Mouse (Mus musculus) spleen, adult 2 months (tissue): ENCODE measurements around the gene Chpf. TPM values are rescaled to one million over a fixed set of nuclear protein-coding genes. Genes with fewer than 3 reads are reported as not detected.

Source experiments
- DNase-seq, 2 experiments: peaks; one replicate each; pipeline versions ENCODE4 v3.0.0 to v3.0.0-alpha.2; 2012 to 2021; ENCODE audit warnings: low spot score in 2 of 2, low read depth in 1 of 2
- H3K27ac ChIP-seq: fragments of 200-500 bp; 2 replicates; pipeline ENCODE4 v1.5.1; 2012; ENCODE audit warnings: low read length, inconsistent platforms; ENCODE audit not compliant: insufficient read depth
- H3K27me3 ChIP-seq: fragments of 200-500 bp; 2 replicates; pipeline ENCODE4 v1.6.1; 2012; ENCODE audit warnings: mild to moderate bottlenecking, moderate library complexity, low read length, inconsistent platforms; ENCODE audit not compliant: control insufficient read depth, insufficient read depth
- H3K36me3 ChIP-seq: fragments of 200-500 bp; 2 replicates; pipeline ENCODE4 v1.6.1; 2012; ENCODE audit warnings: mild to moderate bottlenecking, low read length, inconsistent platforms; ENCODE audit not compliant: control insufficient read depth, insufficient read depth
- H3K4me1 ChIP-seq: fragments of 200-500 bp; 2 replicates; pipeline ENCODE4 v1.6.1; 2011; ENCODE audit warnings: inconsistent platforms; ENCODE audit not compliant: control insufficient read depth, insufficient read depth, insufficient read length
- H3K4me3 ChIP-seq: fragments of 200-500 bp; 2 replicates; pipeline ENCODE4 v1.5.1; 2011; ENCODE audit warnings: mild to moderate bottlenecking, inconsistent platforms; ENCODE audit not compliant: insufficient read depth, insufficient read length; ENCODE audit errors: extremely low read depth
- CTCF ChIP-seq: fragments of 200-500 bp; IDR thresholded peaks from 2 replicates; pipeline ENCODE4 v1.5.1; 2011; ENCODE audit warnings: mild to moderate bottlenecking, inconsistent platforms; ENCODE audit not compliant: insufficient read depth, insufficient read length, insufficient replicate concordance; ENCODE audit errors: extremely low read depth
- POLR2A ChIP-seq: fragments of 200-500 bp; IDR thresholded peaks from 2 replicates; pipeline ENCODE4 v1.6.1; 2011; ENCODE audit warnings: low read depth, low read length, inconsistent platforms
- WGBS: fragments of 180-500 bp; shearing (Covaris S2); methylation state at CpG from one replicate; pipeline ENCODE4 v1.1.7; 2018; 5-methylcytosine and 5-hydroxymethylcytosine counted together
- polyA plus RNA-seq: library from polyadenylated mRNA; depleted of rRNA; stranded (reverse); fragments of >200 nt; gene quantifications from 2 replicates; pipeline ENCODE4 v1.2.3, GENCODE M21; 2012

Gene Chpf
- polyA plus RNA-seq, 1 experiment = 30.4 TPM

DNA sequence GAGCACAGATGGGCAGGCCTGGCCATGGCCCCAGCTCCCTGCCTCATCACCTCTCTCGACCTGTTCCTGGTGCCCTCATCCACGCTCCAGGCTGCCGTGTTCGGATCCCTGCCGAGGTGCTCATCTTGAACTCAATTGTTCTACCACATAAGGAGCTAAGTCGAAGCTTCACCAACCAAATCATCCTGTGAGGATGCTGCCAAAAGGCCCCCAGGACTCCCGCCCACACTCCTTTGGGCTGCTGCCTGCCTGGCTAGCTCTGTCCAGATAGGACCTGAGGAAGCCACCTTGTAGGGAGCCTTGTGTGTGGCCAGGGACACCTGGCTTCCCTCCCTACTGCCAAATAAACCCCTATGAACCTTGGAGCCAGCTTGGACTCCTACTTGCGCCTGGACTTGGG lies 36.3 kb downstream of the Chpf start:
- H3K4me1 ChIP-seq = peaks cover 6% of the 10 kb centered on the region
- peaks cover 6% of the 10 kb centered on the region for H3K27me3 ChIP-seq
- H3K27ac ChIP-seq = no peak overlapping the region
- H3K36me3 ChIP-seq = peaks cover 5% of the 10 kb centered on the region; the same call in 1 of the 2 replicates
- no peak for TF ChIP-seq CTCF
- no peak for TF ChIP-seq POLR2A
- 88% methylated on average over 8 of the region's 8 CpGs for WGBS
- no peak overlapping the region for H3K4me3 ChIP-seq
- no peak for DNase-seq

DNA sequence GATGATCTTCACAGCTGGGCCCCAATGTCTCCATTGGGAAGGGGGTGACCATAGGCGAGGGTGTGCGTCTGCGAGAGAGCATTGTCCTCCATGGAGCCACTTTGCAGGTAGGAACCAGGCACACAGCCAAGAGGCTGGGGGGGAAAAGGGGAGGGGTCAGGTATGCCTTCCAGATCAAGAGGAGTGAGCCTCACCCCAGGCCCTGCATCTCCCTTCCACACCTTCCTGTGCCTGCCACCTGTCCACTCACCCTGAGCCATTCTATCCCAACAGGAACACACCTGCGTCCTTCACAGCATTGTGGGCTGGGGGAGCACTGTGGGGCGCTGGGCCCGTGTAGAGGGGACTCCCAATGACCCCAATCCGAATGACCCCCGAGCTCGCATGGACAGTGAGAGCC lies 36.9 kb downstream of the Chpf start:
- H3K36me3 ChIP-seq = peaks cover 5% of the 10 kb centered on the region; the same call in 1 of the 2 replicates
- no peak overlapping the region for H3K27ac ChIP-seq
- peaks cover 2% of the 10 kb centered on the region; the same call in 1 of the 2 replicates for H3K4me1 ChIP-seq
- H3K27me3 ChIP-seq = peaks cover 6% of the 10 kb centered on the region
- WGBS = 87% methylated on average over 9 of the region's 9 CpGs
- H3K4me3 ChIP-seq = no peak overlapping the region
- no peak for DNase-seq
- no peak for TF ChIP-seq POLR2A
- TF ChIP-seq CTCF = no peak

DNA sequence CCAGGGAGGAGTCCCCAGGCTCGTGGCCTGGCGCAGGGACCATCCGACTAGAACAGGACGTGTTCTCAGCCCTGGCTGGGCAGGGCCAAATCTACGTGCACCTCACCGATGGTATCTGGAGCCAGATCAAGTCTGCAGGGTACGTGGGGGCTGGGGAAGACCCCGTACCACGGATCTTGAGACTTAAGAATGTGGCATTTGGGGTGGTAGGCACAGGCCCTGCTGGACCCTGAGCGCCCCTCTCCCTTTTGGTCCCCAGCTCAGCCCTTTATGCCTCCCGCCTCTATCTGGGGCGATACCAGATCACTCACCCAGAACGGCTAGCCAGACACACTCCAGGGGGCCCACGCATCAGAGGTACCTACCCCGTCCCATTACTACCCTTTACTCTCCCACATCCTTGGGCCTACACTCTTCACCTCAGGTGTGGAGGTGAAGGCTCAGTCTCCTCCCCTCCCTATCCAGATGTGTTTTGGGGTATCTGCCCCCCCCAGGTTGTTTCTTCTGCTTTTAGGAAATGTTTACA lies 37.6 kb downstream of the Chpf start:
- Histone ChIP-seq H3K27ac (no peak overlapping the region), H3K4me1 (peaks cover 3% of the 10 kb centered on the region; the same call in 1 of the 2 replicates), H3K36me3 (peaks cover 5% of the 10 kb centered on the region; the same call in 1 of the 2 replicates), H3K27me3 (peaks cover 2% of the 10 kb centered on the region; the same call in 1 of the 2 replicates), H3K4me3 (no peak overlapping the region)
- WGBS = 93% methylated on average over 15 of the region's 15 CpGs
- no peak for DNase-seq
- TF ChIP-seq POLR2A (no peak), CTCF (no peak)

DNA sequence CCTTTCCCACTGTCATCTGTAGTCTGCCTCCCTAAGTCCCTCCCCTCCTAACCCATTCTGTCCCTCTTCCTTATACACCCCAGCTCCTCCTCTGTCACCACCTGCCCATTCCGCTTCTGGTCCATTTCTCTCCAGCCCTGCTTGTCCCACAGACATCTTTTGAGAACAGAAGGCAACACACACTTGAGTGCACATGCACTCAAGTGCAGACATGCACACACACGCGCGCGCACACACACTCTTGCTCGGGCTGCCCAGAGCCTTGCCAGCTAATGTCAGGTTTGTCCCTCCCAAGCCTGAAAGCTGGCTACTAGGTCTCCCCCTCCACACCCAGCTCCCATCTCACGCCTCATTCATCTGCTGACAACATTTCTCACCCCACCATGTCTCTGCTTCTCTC lies 38.4 kb downstream of the Chpf start:
- DNase-seq = no peak
- Histone ChIP-seq H3K4me3 (no peak overlapping the region), H3K27me3 (no peaks in the 10 kb centered on the region), H3K4me1 (peaks cover 6% of the 10 kb centered on the region; the same call in 1 of the 2 replicates), H3K27ac (no peak overlapping the region), H3K36me3 (peaks cover 5% of the 10 kb centered on the region; the same call in 1 of the 2 replicates)
- WGBS = 93% methylated on average over 7 of the region's 7 CpGs
- TF ChIP-seq CTCF (no peak), POLR2A (no peak)

DNA sequence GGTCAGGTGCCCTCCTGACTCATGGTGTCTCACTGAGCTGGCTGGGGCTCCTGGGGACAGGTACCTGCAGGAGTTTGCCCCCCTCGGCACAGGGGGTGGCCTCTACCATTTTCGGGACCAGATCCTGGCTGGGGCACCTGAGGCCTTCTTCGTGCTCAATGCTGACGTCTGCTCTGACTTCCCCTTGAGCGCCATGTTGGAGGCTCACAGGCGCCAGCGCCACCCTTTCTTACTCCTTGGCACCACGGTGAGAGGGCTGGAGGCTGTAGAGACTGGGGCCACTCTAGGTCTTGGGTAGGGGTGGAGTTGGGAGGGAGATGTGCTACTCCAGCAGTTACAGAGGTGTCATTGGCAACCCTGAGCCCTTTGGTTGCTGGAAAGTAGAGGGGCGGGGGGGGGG lies 40.3 kb downstream of the Chpf start:
- Histone ChIP-seq H3K27me3 (no peaks in the 10 kb centered on the region), H3K36me3 (peaks cover 5% of the 10 kb centered on the region; the same call in 1 of the 2 replicates), H3K27ac (no peak overlapping the region), H3K4me3 (no peak overlapping the region), H3K4me1 (peaks cover 8% of the 10 kb centered on the region; the same call in 1 of the 2 replicates)
- 91% methylated on average over 9 of the region's 9 CpGs for WGBS
- no peak for DNase-seq
- no peak for TF ChIP-seq POLR2A

DNA sequence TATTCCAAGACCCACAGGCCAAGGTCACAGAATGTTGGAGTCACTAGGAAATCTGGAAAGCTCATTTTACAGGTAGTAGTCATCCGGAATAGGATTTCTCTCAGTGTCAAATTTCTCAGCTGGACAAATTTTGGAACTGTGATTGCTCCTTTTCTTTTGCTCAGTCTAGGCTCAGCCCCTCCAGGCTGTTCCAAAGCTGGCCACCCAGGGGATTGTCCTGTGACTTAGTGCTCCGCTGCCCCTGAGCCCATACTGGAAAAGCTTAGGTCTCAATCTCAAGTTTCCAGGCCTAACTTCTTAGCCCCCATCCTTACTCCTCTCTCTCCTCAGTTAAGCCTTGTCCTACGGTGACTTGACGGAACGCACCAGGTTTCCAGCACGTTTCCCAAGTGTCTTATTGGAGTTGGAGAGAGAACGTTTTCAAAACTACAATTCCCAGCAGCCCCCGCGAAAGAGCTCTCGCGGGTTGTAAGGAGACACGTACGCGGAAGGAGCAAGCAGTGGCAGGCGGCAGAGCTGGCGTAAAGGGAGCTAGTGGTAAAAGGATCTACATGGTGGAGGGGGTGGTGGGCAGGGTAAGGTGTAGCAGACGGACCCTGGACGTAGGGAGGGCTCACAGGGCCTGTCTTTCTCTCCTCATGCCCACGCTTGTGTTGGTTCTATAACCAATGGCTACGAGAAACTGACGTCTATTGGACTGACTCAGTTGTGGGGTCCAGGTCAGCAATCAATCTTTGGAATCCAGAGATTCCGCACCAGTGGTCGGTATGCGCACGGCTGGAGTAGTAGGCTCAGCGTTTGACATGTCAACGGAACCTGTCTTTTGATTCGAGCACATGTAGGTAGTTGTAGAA lies 43.4 kb downstream of the Chpf start, which contains the start of gene Gmppa:
Gene Gmppa, plus strand, starts transcription at position 456 of the 854 bp plus-strand sequence.
- TF ChIP-seq CTCF (no peak), POLR2A (peak; percentile 81)
- peak within 1 kb of the TSS; percentile 82 for H3K4me3 ChIP-seq
- H3K4me1 ChIP-seq = peaks cover 8% of the 10 kb centered on the region; the same call in 1 of the 2 replicates
- H3K27me3 ChIP-seq = no peaks in the 10 kb centered on the region
- H3K36me3 ChIP-seq = peaks cover 1% of the 10 kb centered on the region; the same call in 1 of the 2 replicates
- peak; percentile 28 to 68 for DNase-seq
- no peak within 1 kb of the TSS for H3K27ac ChIP-seq
- 9% methylated on average over 28 of the region's 28 CpGs for WGBS
